Mouse (Mus musculus) myocyte (in vitro differentiated cells): Measurements from ENCODE around the gene Itch. TPM values are rescaled to one million over a fixed set of nuclear protein-coding genes. Genes with fewer than 3 reads are reported as not detected.

Experiments
- H3K27me3 ChIP-seq: one replicate; pipeline ENCODE4 v1.6.1; 2011; ENCODE audit not compliant: control insufficient read depth, insufficient read depth, insufficient read length
- H3K36me3 ChIP-seq: one replicate; pipeline ENCODE4 v1.6.1; 2011; ENCODE audit not compliant: control insufficient read depth, insufficient read depth
- H3K4me2 ChIP-seq: one replicate; pipeline ENCODE4 v1.6.1; 2011; ENCODE audit warnings: low read depth, control low read depth
- H3K4me3 ChIP-seq: one replicate; pipeline ENCODE4 v1.5.1; 2011; ENCODE audit warnings: mild to moderate bottlenecking, control low read depth, moderate library complexity
- H3K79me2 ChIP-seq: one replicate; pipeline ENCODE4 v1.6.1; 2011; ENCODE audit not compliant: control insufficient read depth, insufficient read depth
- H3ac ChIP-seq: one replicate; pipeline ENCODE4 v1.6.1; 2011; ENCODE audit not compliant: control insufficient read depth, insufficient read length
- CEBPB ChIP-seq: IDR thresholded peaks from 2 replicates; pipeline ENCODE4 v1.6.1; 2011; ENCODE audit warnings: mild to moderate bottlenecking, moderate library complexity; ENCODE audit not compliant: poor library complexity, insufficient read depth, severe bottlenecking
- E2F4 ChIP-seq: IDR thresholded peaks from one replicate; pipeline ENCODE4 v1.6.1; 2011; ENCODE audit warnings: mild to moderate bottlenecking, control low read depth, moderate library complexity; ENCODE audit not compliant: insufficient read depth
- MAX ChIP-seq: IDR thresholded peaks from one replicate; pipeline ENCODE4 v1.6.1; 2011; ENCODE audit warnings: low read depth, mild to moderate bottlenecking, control low read depth
- MYOD1 ChIP-seq, 3 experiments: IDR thresholded peaks; one replicate each; pipeline ENCODE4 v1.6.1; 2011; ENCODE audit warnings: control low read depth in 2 of 3, low read depth in 2 of 3, mild to moderate bottlenecking in 2 of 3, moderate library complexity in 1 of 3; ENCODE audit not compliant: insufficient read length in 2 of 3, control insufficient read depth in 1 of 3
- MYOG ChIP-seq, 3 experiments: IDR thresholded peaks; one replicate each; pipeline ENCODE4 v1.6.1; 2011; ENCODE audit warnings: control low read depth in 2 of 3, low read depth in 2 of 3, mild to moderate bottlenecking in 2 of 3; ENCODE audit not compliant: insufficient read length in 2 of 3, control insufficient read depth in 1 of 3, insufficient read depth in 1 of 3
- POLR2A ChIP-seq: IDR thresholded peaks from one replicate; pipeline ENCODE4 v1.6.1; 2011; ENCODE audit warnings: low read depth, mild to moderate bottlenecking, control low read depth, moderate library complexity; ENCODE audit not compliant: insufficient read length
- POLR2AphosphoS2 ChIP-seq: IDR thresholded peaks from one replicate; pipeline ENCODE4 v1.6.1; 2011; ENCODE audit warnings: low read depth, control low read depth; ENCODE audit not compliant: insufficient read length
- REST ChIP-seq: IDR thresholded peaks from one replicate; pipeline ENCODE4 v1.6.1; 2011; ENCODE audit warnings: mild to moderate bottlenecking, control low read depth, moderate library complexity; ENCODE audit not compliant: insufficient read depth, insufficient read length
- SRF ChIP-seq: IDR thresholded peaks from one replicate; pipeline ENCODE4 v1.6.1; 2011; ENCODE audit warnings: low read depth; ENCODE audit not compliant: control insufficient read depth, insufficient read length
- TCF12 ChIP-seq: IDR thresholded peaks from one replicate; pipeline ENCODE4 v1.6.1; 2011; ENCODE audit warnings: mild to moderate bottlenecking, control low read depth; ENCODE audit not compliant: poor library complexity, insufficient read depth, severe bottlenecking
- TCF3 ChIP-seq: IDR thresholded peaks from one replicate; pipeline ENCODE4 v1.6.1; 2011; ENCODE audit warnings: low read depth, control low read depth; ENCODE audit not compliant: insufficient read length
- USF1 ChIP-seq: IDR thresholded peaks from one replicate; pipeline ENCODE4 v1.6.1; 2011; ENCODE audit warnings: low read depth, mild to moderate bottlenecking, control low read depth, moderate library complexity
- polyA plus RNA-seq: library from polyadenylated mRNA; unstranded; fragments of >200 nt; fragmentation: generic; extraction: Trizol; gene quantifications from one replicate; pipeline ENCODE4 v1.2.1, GENCODE M21; 2012; ENCODE audit warnings: missing spikeins

Gene Itch
- 8.8 TPM for polyA plus RNA-seq

GRCm38 (mm10) chr2:155133011-155133976, at the start of gene Itch:
Gene Itch (plus strand): TSS chr2:155133509.
- Histone ChIP-seq H3K36me3 (no peaks in the 10 kb centered on the region), H3ac (peak within 1 kb of the TSS; percentile 54), H3K4me3 (peak within 1 kb of the TSS; percentile 70), H3K4me2 (peak within 1 kb of the TSS; percentile 93), H3K27me3 (no peaks in the 10 kb centered on the region), H3K79me2 (peaks cover 42% of the 10 kb centered on the region)
- TF ChIP-seq E2F4: no peak
- TF ChIP-seq POLR2A: peak; percentile 96
- TF ChIP-seq MAX: no peak
- TF ChIP-seq POLR2AphosphoS2: peak; percentile 97
- no peak for TF ChIP-seq CEBPB
- no peak for TF ChIP-seq TCF12
- TF ChIP-seq MYOD1 (IDR thresholded peaks at IDR 0.05; ENCODE audit: control insufficient read depth in 1 of 3, insufficient read length in 2 of 3, low read depth in 2 of 3): peak in 1 of 3 experiments; percentile 0
- TF ChIP-seq MYOG (IDR thresholded peaks at IDR 0.05; ENCODE audit: control insufficient read depth in 1 of 3, insufficient read depth in 1 of 3, insufficient read length in 2 of 3, low read depth in 2 of 3): no peak
- TF ChIP-seq REST: no peak
- TF ChIP-seq USF1: no peak
- no peak for TF ChIP-seq TCF3
- no peak for TF ChIP-seq SRF

GRCm38 (mm10) chr2:155084546-155084945, 48.8 kb upstream of the Itch start:
- no peak overlapping the region for H3ac ChIP-seq
- no peak for TF ChIP-seq USF1
- no peak for TF ChIP-seq MYOG (IDR thresholded peaks at IDR 0.05; ENCODE audit: control insufficient read depth in 1 of 3, insufficient read depth in 1 of 3, insufficient read length in 2 of 3, low read depth in 2 of 3)
- TF ChIP-seq SRF: no peak
- TF ChIP-seq TCF3: no peak
- no peak for TF ChIP-seq TCF12
- no peak for TF ChIP-seq POLR2A
- TF ChIP-seq MYOD1 (IDR thresholded peaks at IDR 0.05; ENCODE audit: control insufficient read depth in 1 of 3, insufficient read length in 2 of 3, low read depth in 2 of 3): no peak
- no peak for TF ChIP-seq POLR2AphosphoS2
- no peak for TF ChIP-seq REST
- no peak for TF ChIP-seq MAX
- TF ChIP-seq CEBPB: no peak
- no peak for TF ChIP-seq E2F4
- H3K4me2 ChIP-seq: no peak overlapping the region
- H3K79me2 ChIP-seq: no peaks in the 10 kb centered on the region
- H3K36me3 ChIP-seq: no peaks in the 10 kb centered on the region
- H3K4me3 ChIP-seq: no peak overlapping the region
- H3K27me3 ChIP-seq: no peaks in the 10 kb centered on the region

DNA sequence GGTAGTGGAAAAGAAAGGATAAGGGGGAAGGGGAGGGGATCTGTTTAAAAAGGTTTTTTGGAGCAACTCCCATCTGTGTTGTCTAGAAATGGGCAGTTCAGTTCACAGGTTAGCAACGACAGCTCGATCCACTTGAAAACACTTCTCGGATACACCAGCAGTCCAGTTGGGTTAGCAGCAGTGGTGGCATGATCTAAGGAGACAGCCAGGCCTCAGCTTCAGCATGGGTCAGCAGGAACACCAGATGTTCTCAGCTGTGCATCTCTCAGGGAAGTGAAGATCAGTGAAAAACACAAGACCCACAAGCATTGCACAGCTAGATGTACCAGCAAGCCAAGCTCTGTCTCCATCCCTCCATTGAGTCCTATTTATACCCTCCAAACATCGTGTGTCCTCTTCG, 47.0 kb upstream of the Itch start:
- H3K4me3 ChIP-seq: no peak overlapping the region
- H3K36me3 ChIP-seq: no peaks in the 10 kb centered on the region
- H3K79me2 ChIP-seq: no peaks in the 10 kb centered on the region
- H3ac ChIP-seq: no peak overlapping the region
- no peaks in the 10 kb centered on the region for H3K27me3 ChIP-seq
- TF ChIP-seq USF1 (no peak), CEBPB (no peak), POLR2A (no peak), TCF12 (no peak), POLR2AphosphoS2 (no peak), MYOD1 (IDR thresholded peaks at IDR 0.05; ENCODE audit: control insufficient read depth in 1 of 3, insufficient read length in 2 of 3, low read depth in 2 of 3) (no peak), MAX (no peak), SRF (no peak), TCF3 (no peak), REST (no peak), MYOG (IDR thresholded peaks at IDR 0.05; ENCODE audit: control insufficient read depth in 1 of 3, insufficient read depth in 1 of 3, insufficient read length in 2 of 3, low read depth in 2 of 3) (no peak), E2F4 (no peak)
- H3K4me2 ChIP-seq: no peak overlapping the region

GRCm38 (mm10) chr2:155088264-155088663, 45.0 kb upstream of the Itch start:
- no peaks in the 10 kb centered on the region for H3K79me2 ChIP-seq
- no peak overlapping the region for H3ac ChIP-seq
- no peak overlapping the region for H3K4me2 ChIP-seq
- H3K27me3 ChIP-seq: no peaks in the 10 kb centered on the region
- H3K36me3 ChIP-seq: no peaks in the 10 kb centered on the region
- H3K4me3 ChIP-seq: no peak overlapping the region
- no peak for TF ChIP-seq MYOG (IDR thresholded peaks at IDR 0.05; ENCODE audit: control insufficient read depth in 1 of 3, insufficient read depth in 1 of 3, insufficient read length in 2 of 3, low read depth in 2 of 3)
- no peak for TF ChIP-seq TCF3
- no peak for TF ChIP-seq CEBPB
- TF ChIP-seq MAX: no peak
- TF ChIP-seq USF1: no peak
- no peak for TF ChIP-seq REST
- no peak for TF ChIP-seq POLR2A
- no peak for TF ChIP-seq POLR2AphosphoS2
- no peak for TF ChIP-seq MYOD1 (IDR thresholded peaks at IDR 0.05; ENCODE audit: control insufficient read depth in 1 of 3, insufficient read length in 2 of 3, low read depth in 2 of 3)
- no peak for TF ChIP-seq E2F4
- TF ChIP-seq SRF: no peak
- no peak for TF ChIP-seq TCF12
